Mouse (Mus musculus) megakaryocyte progenitor cell, adult 5-6 weeks (primary cell): Measurements from ENCODE around the gene Olfr684. TPM values are rescaled to one million over a fixed set of nuclear protein-coding genes. Genes with fewer than 3 reads are reported as not detected.

Experiments used
- ATAC-seq: replicated peaks from 2 replicates; pipeline ENCODE4 v1.8.0; 2016; ENCODE audit warnings: mild to moderate bottlenecking, moderate TSS enrichment, inconsistent platforms; ENCODE audit not compliant: poor library complexity
- total RNA-seq, 2 experiments: library from RNA; stranded (forward) in 1 of 2; stranded (reverse) in 1 of 2; fragments of 157-497, 149-512 nt in 1 of 2; fragments of 200-1000 nt in 1 of 2; gene quantifications; 2 replicates each; pipeline versions ENCODE4 v1.2.3 to v1.2.4; 2015 to 2017

Olfr684 gene
- total RNA-seq (2015) (not detected in 2 replicates), total RNA-seq (2017) (not detected in 2 replicates)

GRCm38 (mm10) chr7:105163553-105163952 is at the start of gene Olfr684:
Olfr684 (minus strand) TSS chr7:105163653.
- no peak for ATAC-seq

GRCm38 (mm10) chr7:105207385-105207784 is 43.9 kb upstream of the Olfr684 start, which contains the start of gene Olfr686:
Olfr686 (minus strand) TSS chr7:105207485.
- no peak for ATAC-seq

DNA sequence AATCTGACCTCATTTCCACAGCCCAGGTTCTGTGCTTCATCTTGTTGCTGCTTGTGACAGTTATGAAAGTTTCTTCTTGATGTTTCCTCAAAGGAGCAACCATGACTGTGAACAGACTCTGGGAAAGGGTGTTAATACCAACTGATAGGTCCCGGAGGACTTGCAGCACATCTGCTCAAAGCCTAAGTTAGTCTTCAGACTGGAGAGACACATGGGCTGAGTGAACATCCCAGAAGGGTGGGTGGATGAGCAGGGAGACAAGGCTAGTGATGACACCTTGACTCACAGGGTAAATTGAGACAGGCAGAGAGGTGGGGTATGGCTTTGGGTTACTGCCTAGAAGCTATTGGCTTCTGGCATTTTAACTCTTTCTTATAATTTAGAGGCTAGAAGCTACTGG is 22.5 kb upstream of the Olfr684 start, which contains the start of gene Olfr685:
Gene Olfr685 (minus strand): TSS at position 101 of the 400 bp plus-strand sequence.
- ATAC-seq = no peak

- ATAC-seq = 0 out of 2 replicates have a peak, but pooled peaks have one; percentile 39
These were observed 7.3 kb upstream of the Olfr684 start for GRCm38 (mm10) chr7:105170773-105171172.

DNA sequence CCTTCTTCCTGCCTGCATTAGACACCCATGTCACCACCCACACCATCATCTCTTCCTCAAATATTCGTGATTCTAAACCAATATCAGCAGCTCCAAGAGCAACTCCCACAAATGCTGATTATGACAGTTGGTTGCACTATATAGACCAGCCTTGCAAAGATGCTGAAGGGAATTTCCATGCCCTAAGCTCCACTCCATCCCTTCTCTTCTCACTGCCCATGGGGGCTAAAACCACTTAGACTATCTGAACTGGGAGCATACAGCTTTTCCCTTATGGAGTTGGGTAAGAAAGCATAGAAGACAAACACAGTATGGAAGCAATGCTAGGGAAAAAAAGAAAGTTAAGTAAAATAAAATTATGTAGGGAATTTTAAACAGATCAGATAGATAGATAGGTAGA is 16.5 kb downstream of the Olfr684 start, which contains the start of gene Olfr683:
Gene Olfr683 (minus strand): TSS at position 101 of the 400 bp plus-strand sequence.
- ATAC-seq = no peak

DNA sequence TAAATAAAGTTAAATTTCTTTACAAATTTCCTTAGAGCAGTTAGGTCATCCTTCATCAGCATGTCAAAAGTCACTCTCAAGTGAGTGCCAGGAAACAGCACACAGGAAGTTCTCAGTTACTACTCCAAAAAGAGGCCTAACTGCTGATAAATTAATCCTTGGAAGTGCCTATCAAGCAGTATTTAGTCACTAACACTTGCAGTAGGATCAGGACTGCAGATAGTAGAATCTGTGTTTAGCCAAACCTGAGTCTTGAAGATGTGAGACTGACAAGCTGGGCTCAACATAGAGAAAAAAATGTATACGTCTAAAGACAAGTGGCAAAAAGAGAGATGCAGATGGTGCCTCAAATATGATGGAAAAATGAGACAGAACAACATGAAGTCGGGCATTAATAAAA is 22.2 kb downstream of the Olfr684 start:
- ATAC-seq = no peak

DNA sequence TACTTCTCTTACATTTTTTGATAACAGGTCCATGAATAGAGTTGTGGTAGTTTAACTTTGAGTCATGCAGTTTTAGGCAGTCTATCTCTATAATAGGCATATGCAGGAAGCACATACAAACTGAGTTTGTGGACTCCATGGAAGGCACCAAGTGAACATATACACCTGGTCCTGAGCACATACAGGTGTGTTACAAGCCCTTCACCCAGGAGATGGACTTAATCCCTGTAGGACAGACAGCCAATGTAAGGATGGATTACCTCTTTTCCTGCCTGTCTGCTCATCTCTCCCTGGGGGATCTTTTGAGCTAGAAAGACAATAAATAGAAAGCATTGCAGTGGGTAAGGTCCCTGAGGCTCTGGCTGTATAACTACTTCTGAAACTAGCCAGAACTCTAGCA is 46.9 kb downstream of the Olfr684 start, which contains the start of gene Olfr681:
Gene Olfr681 (plus strand): TSS at position 301 of the 400 bp plus-strand sequence.
- no peak for ATAC-seq

Other genes with a start within 250 kb of the Olfr684 start
- gene Olfr667, start 242.2 kb downstream of the Olfr684 start, total RNA-seq (2015) = not detected in 2 replicates
- not detected in 2 replicates for gene Olfr667, start 242.2 kb downstream of the Olfr684 start, total RNA-seq (2017)
- not detected in 2 replicates for gene Olfr668, start 235.6 kb downstream of the Olfr684 start, total RNA-seq (2015)
- not detected in 2 replicates for gene Olfr668, start 235.6 kb downstream of the Olfr684 start, total RNA-seq (2017)
- not detected in 2 replicates for gene Olfr669, start 229.4 kb downstream of the Olfr684 start, total RNA-seq (2015)
- gene Olfr669, start 229.4 kb downstream of the Olfr684 start, total RNA-seq (2017) = not detected in 2 replicates
- gene Olfr670, start 201.0 kb downstream of the Olfr684 start, total RNA-seq (2015) = not detected in 2 replicates
- not detected in 2 replicates for gene Olfr670, start 201.0 kb downstream of the Olfr684 start, total RNA-seq (2017)
- not detected in 2 replicates for gene Olfr671, start 184.5 kb downstream of the Olfr684 start, total RNA-seq (2015)
- not detected in 2 replicates for gene Olfr671, start 184.5 kb downstream of the Olfr684 start, total RNA-seq (2017)
- gene Olfr672, start 161.6 kb downstream of the Olfr684 start, total RNA-seq (2015) = not detected in 2 replicates
- gene Olfr672, start 161.6 kb downstream of the Olfr684 start, total RNA-seq (2017) = not detected in 2 replicates
- gene Olfr675, start 135.2 kb downstream of the Olfr684 start, total RNA-seq (2015) = not detected in 2 replicates
- gene Olfr675, start 135.2 kb downstream of the Olfr684 start, total RNA-seq (2017) = not detected in 2 replicates
- not detected in 2 replicates for gene Olfr676, start 131.0 kb downstream of the Olfr684 start, total RNA-seq (2015)
- not detected in 2 replicates for gene Olfr676, start 131.0 kb downstream of the Olfr684 start, total RNA-seq (2017)
- not detected in 2 replicates for gene Olfr677, start 112.3 kb downstream of the Olfr684 start, total RNA-seq (2015)
- gene Olfr677, start 112.3 kb downstream of the Olfr684 start, total RNA-seq (2017) = not detected in 2 replicates
- gene Olfr678, start 99.2 kb downstream of the Olfr684 start, total RNA-seq (2015) = not detected in 2 replicates
- gene Olfr678, start 99.2 kb downstream of the Olfr684 start, total RNA-seq (2017) = not detected in 2 replicates
- not detected in 2 replicates for gene Olfr679, start 82.4 kb downstream of the Olfr684 start, total RNA-seq (2015)
- gene Olfr679, start 82.4 kb downstream of the Olfr684 start, total RNA-seq (2017) = not detected in 2 replicates
- gene Olfr680-ps1, start 70.8 kb downstream of the Olfr684 start, total RNA-seq (2015) = not detected in 2 replicates
- not detected in 2 replicates for gene Olfr680-ps1, start 70.8 kb downstream of the Olfr684 start, total RNA-seq (2017)
- not detected in 2 replicates for gene Olfr681, start 46.8 kb downstream of the Olfr684 start, total RNA-seq (2015)
- gene Olfr681, start 46.8 kb downstream of the Olfr684 start, total RNA-seq (2017) = not detected in 2 replicates
- gene Olfr683, start 16.6 kb downstream of the Olfr684 start, total RNA-seq (2015) = not detected in 2 replicates
- not detected in 2 replicates for gene Olfr683, start 16.6 kb downstream of the Olfr684 start, total RNA-seq (2017)
- not detected in 2 replicates for gene Olfr685, start 22.4 kb upstream of the Olfr684 start, total RNA-seq (2015)
- gene Olfr685, start 22.4 kb upstream of the Olfr684 start, total RNA-seq (2017) = not detected in 2 replicates
- gene Olfr686, start 43.8 kb upstream of the Olfr684 start, total RNA-seq (2015) = not detected in 2 replicates
- gene Olfr686, start 43.8 kb upstream of the Olfr684 start, total RNA-seq (2017) = not detected in 2 replicates
- not detected in 2 replicates for gene Olfr688, start 124.4 kb upstream of the Olfr684 start, total RNA-seq (2015)
- not detected in 2 replicates for gene Olfr688, start 124.4 kb upstream of the Olfr684 start, total RNA-seq (2017)
- gene Olfr689, start 147.5 kb upstream of the Olfr684 start, total RNA-seq (2015) = not detected in 2 replicates
- not detected in 2 replicates for gene Olfr689, start 147.5 kb upstream of the Olfr684 start, total RNA-seq (2017)
- not detected in 2 replicates for gene Olfr690, start 170.5 kb upstream of the Olfr684 start, total RNA-seq (2015)
- gene Olfr690, start 170.5 kb upstream of the Olfr684 start, total RNA-seq (2017) = not detected in 2 replicates
- not detected in 2 replicates for gene Olfr691, start 178.6 kb upstream of the Olfr684 start, total RNA-seq (2015)
- gene Olfr691, start 178.6 kb upstream of the Olfr684 start, total RNA-seq (2017) = not detected in 2 replicates
- not detected in 2 replicates for gene Olfr692, start 204.6 kb upstream of the Olfr684 start, total RNA-seq (2015)
- not detected in 2 replicates for gene Olfr692, start 204.6 kb upstream of the Olfr684 start, total RNA-seq (2017)
- not detected in 2 replicates for gene Gm5901, start 211.4 kb upstream of the Olfr684 start, total RNA-seq (2015)
- not detected in 2 replicates for gene Gm5901, start 211.4 kb upstream of the Olfr684 start, total RNA-seq (2017)
- gene Fam160a2, start 236.4 kb upstream of the Olfr684 start, total RNA-seq (2015) = 32.4 and 33.3 TPM in 2 replicates
- gene Fam160a2, start 236.4 kb upstream of the Olfr684 start, total RNA-seq (2017) = 8.7 and 19.8 TPM in 2 replicates
- 0.07 TPM in 1 of 2 replicates, not detected in the other for gene Cnga4, start 240.9 kb upstream of the Olfr684 start, total RNA-seq (2015)
- gene Cnga4, start 240.9 kb upstream of the Olfr684 start, total RNA-seq (2017) = not detected in 2 replicates